Mouse (Mus musculus) bone marrow macrophage, adult 2 months (primary cell): Measurements from ENCODE around the gene Tnf.

Experiments used
- CTCF ChIP-seq: IDR thresholded peaks from 2 replicates; pipeline ENCODE4 v1.5.1; 2012; ENCODE audit warnings: low read depth, mild to moderate bottlenecking, low read length, moderate library complexity
- POLR2A ChIP-seq: IDR thresholded peaks from 2 replicates; pipeline ENCODE4 v1.6.1; 2012; ENCODE audit warnings: mild to moderate bottlenecking, low read depth, low read length, borderline replicate concordance

DNA sequence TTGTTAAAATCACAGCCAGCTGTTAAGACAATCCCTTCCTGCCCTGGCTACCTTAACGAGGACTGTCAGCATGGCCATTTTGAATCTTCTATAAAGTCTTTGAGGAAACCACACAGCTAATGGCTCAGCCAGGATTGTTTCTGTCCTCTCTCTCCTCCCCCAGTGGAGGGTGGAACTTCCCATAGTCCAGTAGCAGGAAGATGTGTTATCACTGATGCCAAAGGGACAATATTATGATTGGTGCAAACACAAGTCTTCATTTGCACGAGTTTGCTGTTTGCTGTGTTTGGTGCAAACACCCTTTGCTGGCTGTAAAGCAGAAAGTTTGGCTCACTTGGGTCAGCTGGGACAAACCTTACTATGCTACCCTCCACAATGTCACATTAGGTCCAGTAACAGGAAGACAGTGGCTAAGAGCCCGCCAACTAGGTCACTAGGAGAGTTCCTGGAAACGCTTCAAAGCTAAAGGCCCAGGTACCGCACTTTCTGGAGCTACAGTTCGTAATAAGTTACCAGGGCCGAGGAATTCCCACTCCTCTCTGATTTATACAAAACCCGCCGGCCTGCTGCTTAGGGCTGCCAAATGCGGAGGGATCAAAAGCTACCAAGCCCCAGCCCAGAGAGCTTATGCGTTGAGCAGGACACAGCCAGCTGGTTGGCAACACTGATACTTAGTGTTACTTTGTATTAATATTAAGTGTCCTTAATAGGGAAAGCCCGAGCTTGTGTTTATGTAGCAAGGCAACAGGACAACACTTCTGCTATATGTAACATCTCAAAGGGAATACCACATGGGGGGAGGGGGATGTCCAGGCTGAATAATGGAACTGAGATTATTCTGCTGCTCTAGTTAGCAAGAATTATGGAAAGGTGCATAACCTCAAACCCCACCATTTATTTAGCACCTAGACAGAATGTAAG, 38.8 kb upstream of the Tnf start:
- TF ChIP-seq POLR2A: no peak
- TF ChIP-seq CTCF: no peak
